In genomic region chr9:108343331-108343730, GRCm38 (mm10) we compare ENCODE assay signal across 12 mouse cellular contexts. TPM values are rescaled to one million over a fixed set of nuclear protein-coding genes. Genes with fewer than 3 reads are reported as not detected.
A peak's percentile ranks its signal among the peaks of the same experiment; 100 is the strongest.
DNase-seq lines count a peak whose midpoint lies in the region; ATAC-seq and TF ChIP-seq lines count a peak whose summit lies in the region.
"Had no signal": no experiment of that assay in that cellular context is flagged by ENCODE, and none has a peak within 500 bp of the region (broad histone marks: within the 10 kb centered on the region; RNA-seq: fewer than 3 reads in every experiment).

No protein-coding gene starts in this region.

- H3K27ac ChIP-seq in kidney, postnatal 0 days = peak overlapping the region; percentile 98; the same call in 1 of the 2 replicates
- H3K27ac ChIP-seq in intestine, embryonic 15.5 days = peak overlapping the region; percentile 76
- H3K27ac ChIP-seq in macrophage = peak overlapping the region; percentile 98
- H3K27ac ChIP-seq in midbrain, postnatal 0 days (ENCODE audit: low read depth, low read length) = no peak overlapping the region
- H3K27ac ChIP-seq in limb, embryonic 10.5 days = no peak overlapping the region
- H3K27ac ChIP-seq: forebrain, embryonic 12.5 days had no signal

- no peak overlapping the region for H3K9ac ChIP-seq in kidney, postnatal 0 days (ENCODE audit: low read depth, low read length)
- H3K9ac ChIP-seq in intestine, embryonic 15.5 days = no peak overlapping the region
- no peak overlapping the region for H3K9ac ChIP-seq in midbrain, postnatal 0 days (replicated peaks; ENCODE audit: low read length, poor library complexity, severe bottlenecking)
- H3K9ac ChIP-seq: forebrain, embryonic 12.5 days had no signal

- WGBS in kidney, postnatal 0 days = 79% methylated on average over 3 of the region's 3 CpGs
- 68% methylated on average over 3 of the region's 3 CpGs for WGBS in intestine, embryonic 15.5 days
- 74% methylated on average over 3 of the region's 3 CpGs for WGBS in macrophage (ENCODE audit: missing documents)
- WGBS in midbrain, postnatal 0 days = 89% methylated on average over 3 of the region's 3 CpGs
- 93% methylated on average over 3 of the region's 3 CpGs for WGBS in limb, embryonic 10.5 days

- H3K36me3 ChIP-seq in kidney, postnatal 0 days (ENCODE audit: insufficient read depth, low read length) = no peaks in the 10 kb centered on the region
- H3K36me3 ChIP-seq in intestine, embryonic 15.5 days = no peaks in the 10 kb centered on the region
- no peaks in the 10 kb centered on the region for H3K36me3 ChIP-seq in macrophage (ENCODE audit: inconsistent target)
- no peaks in the 10 kb centered on the region for H3K36me3 ChIP-seq in midbrain, postnatal 0 days (ENCODE audit: insufficient read depth, low read length)
- H3K36me3 ChIP-seq in limb, embryonic 10.5 days = peaks cover 7% of the 10 kb centered on the region; the same call in 1 of the 2 replicates
- H3K36me3 ChIP-seq: forebrain, embryonic 12.5 days had no signal

- no peak overlapping the region for H3K4me3 ChIP-seq in kidney, postnatal 0 days (replicated peaks; ENCODE audit: low read depth, low read length)
- no peak overlapping the region for H3K4me3 ChIP-seq in intestine, embryonic 15.5 days (replicated peaks)
- no peak overlapping the region for H3K4me3 ChIP-seq in macrophage (ENCODE audit: inconsistent target)
- no peak overlapping the region for H3K4me3 ChIP-seq in midbrain, postnatal 0 days (ENCODE audit: low read depth, low read length)
- no peak overlapping the region for H3K4me3 ChIP-seq in limb, embryonic 10.5 days
- H3K4me3 ChIP-seq: forebrain, embryonic 12.5 days had no signal

- ATAC-seq in kidney, postnatal 0 days (replicated peaks; ENCODE audit: low FRiP score, low read depth) = no peak
- ATAC-seq in intestine, embryonic 15.5 days = no peak
- ATAC-seq in midbrain, postnatal 0 days (ENCODE audit: low FRiP score) = no peak
- ATAC-seq: inflammation-experienced regulatory T-cells, adult 6 months had no signal

- H3K79me2 ChIP-seq in macrophage (ENCODE audit: inconsistent target) = peaks cover 24% of the 10 kb centered on the region

- TF ChIP-seq CTCF in kidney, postnatal 0 days (IDR thresholded peaks at IDR 0.05; ENCODE audit: low read depth) = no peak
- TF ChIP-seq CTCF in midbrain, postnatal 0 days (IDR thresholded peaks at IDR 0.05) = no peak

- no peak overlapping the region for H3K4me2 ChIP-seq in kidney, postnatal 0 days (ENCODE audit: low read length)
- no peak overlapping the region for H3K4me2 ChIP-seq in intestine, embryonic 15.5 days (replicated peaks)
- H3K4me2 ChIP-seq in midbrain, postnatal 0 days (ENCODE audit: low read depth, low read length, poor library complexity, severe bottlenecking) = no peak overlapping the region
- H3K4me2 ChIP-seq: forebrain, embryonic 12.5 days had no signal

- no peaks in the 10 kb centered on the region for H3K27me3 ChIP-seq in kidney, postnatal 0 days (ENCODE audit: insufficient read depth, low read length)
- H3K27me3 ChIP-seq in intestine, embryonic 15.5 days (replicated peaks) = no peaks in the 10 kb centered on the region
- no peaks in the 10 kb centered on the region for H3K27me3 ChIP-seq in midbrain, postnatal 0 days (ENCODE audit: insufficient read depth, low read length)
- no peaks in the 10 kb centered on the region for H3K27me3 ChIP-seq in limb, embryonic 10.5 days (ENCODE audit: low read depth, poor library complexity, severe bottlenecking)
- H3K27me3 ChIP-seq: forebrain, embryonic 12.5 days had no signal

- H3K9me3 ChIP-seq in kidney, postnatal 0 days (replicated peaks; ENCODE audit: low read length) = no peaks in the 10 kb centered on the region
- no peaks in the 10 kb centered on the region for H3K9me3 ChIP-seq in intestine, embryonic 15.5 days
- no peaks in the 10 kb centered on the region for H3K9me3 ChIP-seq in midbrain, postnatal 0 days (ENCODE audit: low read length)
- no peaks in the 10 kb centered on the region for H3K9me3 ChIP-seq in limb, embryonic 10.5 days (replicated peaks)
- H3K9me3 ChIP-seq: forebrain, embryonic 12.5 days had no signal

- DNase-seq in adrenal gland, adult 2 months = peak; percentile 56
- no peak for DNase-seq in adrenal gland, adult 18-20 months (ENCODE audit: low spot score in 2 of 2)
- DNase-seq in kidney, postnatal 0 days (ENCODE audit: low spot score) = no peak
- no peak for DNase-seq in kidney, adult 18-20 months
- no peak for DNase-seq in midbrain, postnatal 0 days (ENCODE audit: low spot score)
- no peak for DNase-seq in limb, embryonic 10.5 days (ENCODE audit: low spot score)
- DNase-seq: cerebellum, adult 11 months; heart, postnatal 14 days had no signal

- peaks cover 21% of the 10 kb centered on the region for H3K4me1 ChIP-seq in kidney, postnatal 0 days (replicated peaks; ENCODE audit: insufficient read depth, low read length)
- peaks cover 13% of the 10 kb centered on the region for H3K4me1 ChIP-seq in intestine, embryonic 15.5 days (replicated peaks)
- 0 out of 2 replicates have a peak, but pooled peaks cover 3% of the 10 kb centered on the region for H3K4me1 ChIP-seq in midbrain, postnatal 0 days (ENCODE audit: insufficient read depth, low read length)
- H3K4me1 ChIP-seq in limb, embryonic 10.5 days = peaks cover 33% of the 10 kb centered on the region

RNA-seq across cellular contexts. Expression of gene Usp4, which starts 4.3 kb away (rescaled TPM):
- 100 to 1,000 TPM; 100 to 122 TPM for total RNA-seq in adrenal gland, adult 2 months (2021)
- 47.0 and 52.3 TPM in 2 replicates for polyA plus RNA-seq in adrenal gland, adult 2 months (2012; rRNA removed)
- total RNA-seq in adrenal gland, adult 18-20 months (2021) = 100 to 1,000 TPM; 107 to 126 TPM
- 64.0 and 79.9 TPM in 2 replicates for polyA plus RNA-seq in kidney, postnatal 0 days (2015; fragmentation: Nextera tagmentation; extraction: Ambion mirVana)
- 82.5 and 89.1 TPM in 2 replicates for polyA plus RNA-seq in intestine, embryonic 15.5 days (2015; fragmentation: Nextera tagmentation; extraction: Ambion mirVana)
- 100 to 1,000 TPM; 136 to 374 (median 252) TPM for total RNA-seq in macrophage (2018; cell fraction: chromatin; rRNA removed)
- 10 to 100 TPM; 53.2 to 84.9 (median 72.0) TPM for total RNA-seq in macrophage (2018; cell fraction: cytosol; rRNA removed)
- 100 to 1,000 TPM in 24 of 26 experiments, 10 to 100 TPM in 2; 89.6 to 199 (median 148) TPM for total RNA-seq in macrophage (2018; cell fraction: nucleus; rRNA removed)
- polyA plus RNA-seq in macrophage (2018) = 60.3 to 67.5 TPM (median 67.2 TPM) in 3 replicates
- total RNA-seq in midbrain, postnatal 0 days (2014; rRNA removed) = 114 and 132 TPM in 2 replicates
- 102 and 106 TPM in 2 replicates for polyA plus RNA-seq in midbrain, postnatal 0 days (2015; fragmentation: Nextera tagmentation; extraction: Ambion mirVana)
- polyA plus RNA-seq in limb, embryonic 10.5 days (2016; fragmentation: Nextera tagmentation; extraction: Ambion mirVana) = 132 and 140 TPM in 2 replicates

RNA-seq across cellular contexts. Expression of gene Gpx1, which starts 4.6 kb away (rescaled TPM):
- total RNA-seq in adrenal gland, adult 2 months (2021) = 100 to 1,000 TPM; 694 to 927 TPM
- polyA plus RNA-seq in adrenal gland, adult 2 months (2012; rRNA removed) = 1,573 and 1,924 TPM in 2 replicates
- total RNA-seq in adrenal gland, adult 18-20 months (2021) = 100 to 1,000 TPM; 551 to 749 TPM
- 1,215 and 1,273 TPM in 2 replicates for polyA plus RNA-seq in kidney, postnatal 0 days (2015; fragmentation: Nextera tagmentation; extraction: Ambion mirVana)
- 1,041 and 1,081 TPM in 2 replicates for polyA plus RNA-seq in intestine, embryonic 15.5 days (2015; fragmentation: Nextera tagmentation; extraction: Ambion mirVana)
- total RNA-seq in macrophage (2018; cell fraction: chromatin; rRNA removed) = 100 to 1,000 TPM in 7 of 26 experiments, 10 to 100 TPM in 19; 27.3 to 289 (median 62.9) TPM
- total RNA-seq in macrophage (2018; cell fraction: cytosol; rRNA removed) = 1,000 to 10,000 TPM in 17 of 26 experiments, 100 to 1,000 TPM in 9; 803 to 2,239 (median 1,314) TPM
- total RNA-seq in macrophage (2018; cell fraction: nucleus; rRNA removed) = 100 to 1,000 TPM; 143 to 499 (median 274) TPM
- 944 to 2,094 TPM (median 1,300 TPM) in 3 replicates for polyA plus RNA-seq in macrophage (2018)
- total RNA-seq in midbrain, postnatal 0 days (2014; rRNA removed) = 225 and 226 TPM in 2 replicates
- polyA plus RNA-seq in midbrain, postnatal 0 days (2015; fragmentation: Nextera tagmentation; extraction: Ambion mirVana) = 430 and 447 TPM in 2 replicates
- polyA plus RNA-seq in limb, embryonic 10.5 days (2016; fragmentation: Nextera tagmentation; extraction: Ambion mirVana) = 824 and 909 TPM in 2 replicates

RNA-seq across cellular contexts. Expression of gene Tcta, which starts 37.4 kb away (rescaled TPM):
- total RNA-seq in adrenal gland, adult 2 months (2021) = 10 to 100 TPM; 31.3 to 56.7 TPM
- polyA plus RNA-seq in adrenal gland, adult 2 months (2012; rRNA removed) = 42.8 and 46.3 TPM in 2 replicates
- total RNA-seq in adrenal gland, adult 18-20 months (2021) = 10 to 100 TPM; 36.1 to 36.2 TPM
- polyA plus RNA-seq in kidney, postnatal 0 days (2015; fragmentation: Nextera tagmentation; extraction: Ambion mirVana) = 47.5 and 49.0 TPM in 2 replicates
- 34.1 and 37.1 TPM in 2 replicates for polyA plus RNA-seq in intestine, embryonic 15.5 days (2015; fragmentation: Nextera tagmentation; extraction: Ambion mirVana)
- total RNA-seq in macrophage (2018; cell fraction: chromatin; rRNA removed) = 10 to 100 TPM in 7 of 26 experiments, 1 to 10 TPM in 19; 1.3 to 15.5 (median 5.4) TPM
- 10 to 100 TPM in 19 of 26 experiments, 1 to 10 TPM in 7; 5.3 to 25.4 (median 17.1) TPM for total RNA-seq in macrophage (2018; cell fraction: cytosol; rRNA removed)
- total RNA-seq in macrophage (2018; cell fraction: nucleus; rRNA removed) = 10 to 100 TPM in 13 of 26 experiments, 1 to 10 TPM in 13; 2.6 to 30.5 (median 10.4) TPM
- polyA plus RNA-seq in macrophage (2018) = 7.0 to 22.0 TPM (median 13.1 TPM) in 3 replicates
- total RNA-seq in midbrain, postnatal 0 days (2014; rRNA removed) = 59.8 and 61.2 TPM in 2 replicates
- 76.3 and 79.8 TPM in 2 replicates for polyA plus RNA-seq in midbrain, postnatal 0 days (2015; fragmentation: Nextera tagmentation; extraction: Ambion mirVana)
- 9.2 and 11.5 TPM in 2 replicates for polyA plus RNA-seq in limb, embryonic 10.5 days (2016; fragmentation: Nextera tagmentation; extraction: Ambion mirVana)

RNA-seq across cellular contexts. Expression of gene Rhoa, which starts 37.4 kb away (rescaled TPM):
- 100 to 1,000 TPM; 355 to 363 TPM for total RNA-seq in adrenal gland, adult 2 months (2021)
- 169 and 187 TPM in 2 replicates for polyA plus RNA-seq in adrenal gland, adult 2 months (2012; rRNA removed)
- 100 to 1,000 TPM; 356 to 357 TPM for total RNA-seq in adrenal gland, adult 18-20 months (2021)
- polyA plus RNA-seq in kidney, postnatal 0 days (2015; fragmentation: Nextera tagmentation; extraction: Ambion mirVana) = 448 and 489 TPM in 2 replicates
- polyA plus RNA-seq in intestine, embryonic 15.5 days (2015; fragmentation: Nextera tagmentation; extraction: Ambion mirVana) = 422 and 453 TPM in 2 replicates
- total RNA-seq in macrophage (2018; cell fraction: chromatin; rRNA removed) = 100 to 1,000 TPM in 13 of 26 experiments, 10 to 100 TPM in 13; 77.4 to 166 (median 100) TPM
- 100 to 1,000 TPM; 351 to 428 (median 397) TPM for total RNA-seq in macrophage (2018; cell fraction: cytosol; rRNA removed)
- total RNA-seq in macrophage (2018; cell fraction: nucleus; rRNA removed) = 100 to 1,000 TPM; 142 to 338 (median 218) TPM
- 409 to 646 TPM (median 437 TPM) in 3 replicates for polyA plus RNA-seq in macrophage (2018)
- total RNA-seq in midbrain, postnatal 0 days (2014; rRNA removed) = 120 and 124 TPM in 2 replicates
- 242 and 252 TPM in 2 replicates for polyA plus RNA-seq in midbrain, postnatal 0 days (2015; fragmentation: Nextera tagmentation; extraction: Ambion mirVana)
- polyA plus RNA-seq in limb, embryonic 10.5 days (2016; fragmentation: Nextera tagmentation; extraction: Ambion mirVana) = 246 and 250 TPM in 2 replicates

RNA-seq across cellular contexts. Expression of gene Amt, which starts 46.7 kb away (rescaled TPM):
- 1 to 10 TPM; 3.3 to 5.5 TPM for total RNA-seq in adrenal gland, adult 2 months (2021)
- 2.2 and 2.6 TPM in 2 replicates for polyA plus RNA-seq in adrenal gland, adult 2 months (2012; rRNA removed)
- total RNA-seq in adrenal gland, adult 18-20 months (2021) = 1 to 10 TPM; 4.2 to 5.8 TPM
- polyA plus RNA-seq in kidney, postnatal 0 days (2015; fragmentation: Nextera tagmentation; extraction: Ambion mirVana) = 50.5 and 51.2 TPM in 2 replicates
- polyA plus RNA-seq in intestine, embryonic 15.5 days (2015; fragmentation: Nextera tagmentation; extraction: Ambion mirVana) = 20.9 and 23.2 TPM in 2 replicates
- 10 to 100 TPM in 4 of 26 experiments, 1 to 10 TPM in 20, under 1 TPM in 1, not detected in 1; 0.46 to 14.4 (median 5.6) TPM for total RNA-seq in macrophage (2018; cell fraction: chromatin; rRNA removed)
- under 1 TPM in 13 of 26 experiments, not detected in 13; 0.07 to 0.77 (median 0.19) TPM for total RNA-seq in macrophage (2018; cell fraction: cytosol; rRNA removed)
- 1 to 10 TPM in 19 of 26 experiments, under 1 TPM in 5, not detected in 2; 0.18 to 6.7 (median 2.4) TPM for total RNA-seq in macrophage (2018; cell fraction: nucleus; rRNA removed)
- 0.67 to 1.3 TPM (median 0.96 TPM) in 3 replicates for polyA plus RNA-seq in macrophage (2018)
- total RNA-seq in midbrain, postnatal 0 days (2014; rRNA removed) = 27.7 and 30.2 TPM in 2 replicates
- 28.1 and 30.9 TPM in 2 replicates for polyA plus RNA-seq in midbrain, postnatal 0 days (2015; fragmentation: Nextera tagmentation; extraction: Ambion mirVana)
- polyA plus RNA-seq in limb, embryonic 10.5 days (2016; fragmentation: Nextera tagmentation; extraction: Ambion mirVana) = 23.1 and 24.8 TPM in 2 replicates

Comparison
In these comparisons a context has a peak if more than half of its experiments do, and no peak if none do; other contexts are left out.
1. H3K27ac ChIP-seq: peak in kidney, postnatal 0 days (single experiment), intestine, embryonic 15.5 days (single experiment) and macrophage (single experiment); none in midbrain, postnatal 0 days (single experiment) and limb, embryonic 10.5 days (single experiment).